Mouse (Mus musculus) urinary bladder, postnatal 25 days (tissue): ENCODE data around the gene Elob.

Experiments
- DNase-seq: peaks from one replicate; pipeline ENCODE4 v3.0.0; 2022; ENCODE audit warnings: low spot score

The Elob gene

DNA sequence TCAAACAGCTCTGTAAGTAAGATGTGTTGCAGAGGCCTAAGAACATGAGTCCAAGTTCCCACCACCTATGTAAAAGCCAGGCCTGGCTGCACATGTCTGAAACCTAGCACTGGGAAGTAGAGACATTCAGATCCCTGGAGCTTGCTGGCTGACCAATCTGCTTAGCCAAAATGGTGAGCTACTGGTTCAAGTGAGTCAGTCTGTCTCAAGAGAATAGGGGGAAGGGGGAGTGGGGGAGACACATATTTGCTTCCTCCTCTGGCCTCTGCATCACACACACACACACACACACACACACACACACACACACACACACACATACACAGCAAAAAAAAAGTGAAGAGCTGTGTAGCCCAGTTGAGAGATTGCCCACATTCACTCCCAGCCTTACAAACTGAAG lies 45.6 kb downstream of the Elob start:
- DNase-seq = no peak

DNA sequence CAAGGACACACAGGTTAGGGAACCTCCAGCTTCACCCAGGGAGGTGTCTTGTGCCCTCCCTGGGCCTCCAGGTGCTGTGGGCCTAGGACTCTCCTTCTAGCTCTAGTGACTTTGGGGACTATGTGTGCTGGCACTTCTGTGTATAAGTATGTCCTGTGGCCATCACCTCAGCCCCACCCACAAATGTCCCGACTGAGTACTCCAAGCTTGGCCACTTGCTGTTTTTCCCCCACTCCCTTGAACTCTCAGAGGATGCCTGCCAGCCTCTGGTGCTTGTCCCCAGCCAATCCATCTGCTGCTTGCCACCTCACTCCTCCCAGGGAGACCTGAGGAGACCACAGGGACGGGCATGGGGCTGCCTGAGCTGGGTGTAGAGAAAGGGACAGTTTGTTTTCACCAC lies 50.5 kb downstream of the Elob start:
- no peak for DNase-seq

DNA sequence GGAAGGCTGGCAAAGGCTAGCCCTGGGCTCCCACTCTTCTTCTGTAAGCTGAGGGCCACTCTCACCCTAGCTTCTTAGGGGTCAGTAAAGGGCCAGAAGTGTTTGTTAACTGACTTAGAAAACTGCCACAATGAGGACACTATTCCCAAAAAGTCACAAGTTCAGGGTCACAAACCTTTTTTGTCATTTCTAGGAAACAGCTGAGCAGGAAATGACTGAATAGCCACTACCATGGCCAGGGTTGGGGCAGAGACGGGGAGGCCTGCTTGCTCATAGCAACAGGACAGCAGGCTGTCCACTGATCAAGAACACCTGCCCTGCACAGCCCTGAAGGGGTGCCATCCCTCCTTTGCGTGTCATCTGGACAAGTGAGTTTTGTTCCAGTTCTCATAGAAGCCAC lies 51.8 kb downstream of the Elob start:
- no peak for DNase-seq

DNA sequence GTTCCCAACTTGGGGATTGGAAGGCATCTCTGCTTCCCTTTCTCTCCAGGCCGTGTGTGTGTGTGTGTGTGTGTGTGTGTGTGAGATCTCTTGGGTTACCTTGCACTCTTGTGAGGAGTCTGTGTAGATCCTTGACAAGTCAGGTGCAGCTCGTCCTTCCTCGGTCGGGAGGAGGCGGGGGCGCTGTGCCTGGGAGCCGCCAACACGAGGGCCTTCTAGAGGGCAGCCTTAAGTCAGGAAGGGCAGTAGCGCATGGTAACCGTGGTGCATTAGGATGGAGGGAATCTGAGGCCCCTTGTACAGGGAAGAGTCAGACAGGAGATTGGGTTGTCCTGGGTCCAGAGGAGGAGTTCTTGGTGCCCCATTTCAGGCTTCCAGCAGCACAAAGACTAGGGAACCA lies 52.7 kb downstream of the Elob start:
- no peak for DNase-seq
